Mouse (Mus musculus): ENCODE measurements around the gene Col2a1. TPM values are rescaled to one million over a fixed set of nuclear protein-coding genes. Genes with fewer than 3 reads are reported as not detected.
A peak's percentile ranks its signal among the peaks of the same experiment; 100 is the strongest.

Gene Col2a1
- polyA plus RNA-seq, 1 experiment from 2014 or later, result 0.05 TPM

GRCm38 (mm10) chr15:97973248-97974005, 31.1 kb downstream of the Col2a1 start:
- no peak overlapping the region for H3K4me3 ChIP-seq (ENCODE audit: low read depth, low read length)
- no peak overlapping the region for H3K9ac ChIP-seq (ENCODE audit: low read length)
- H3K4me1 ChIP-seq (replicated peaks; ENCODE audit: control insufficient read depth, insufficient read depth), result no peaks in the 10 kb centered on the region
- TF ChIP-seq EP300 (optimal IDR thresholded peaks at IDR 0.05) (no peak), CTCF (IDR thresholded peaks at IDR 0.05; ENCODE audit: low read depth) (no peak)
- H3K27ac ChIP-seq (replicated peaks), result no peak overlapping the region
- ATAC-seq (ENCODE audit: low FRiP score, low TSS enrichment), result no peak
- H3K9me3 ChIP-seq (ENCODE audit: control insufficient read depth, low read length), result no peaks in the 10 kb centered on the region
- WGBS, result 37% methylated on average over 11 of the region's 11 CpGs
- no peaks in the 10 kb centered on the region for H3K36me3 ChIP-seq (ENCODE audit: control insufficient read depth, insufficient read depth, low read length)
- DNase-seq (ENCODE audit: low spot score), result no peak
- H3K27me3 ChIP-seq (ENCODE audit: control insufficient read depth, insufficient read depth, low read length), result no peaks in the 10 kb centered on the region
- H3K4me2 ChIP-seq (replicated peaks; ENCODE audit: low read depth), result no peak overlapping the region

GRCm38 (mm10) chr15:97972580-97972979, 31.9 kb downstream of the Col2a1 start:
- no peak for ATAC-seq (ENCODE audit: low FRiP score, low TSS enrichment)
- Histone ChIP-seq H3K4me2 (replicated peaks; ENCODE audit: low read depth) (no peak overlapping the region), H3K36me3 (ENCODE audit: control insufficient read depth, insufficient read depth, low read length) (no peaks in the 10 kb centered on the region), H3K4me1 (replicated peaks; ENCODE audit: control insufficient read depth, insufficient read depth) (no peaks in the 10 kb centered on the region), H3K27ac (replicated peaks) (no peak overlapping the region), H3K9me3 (ENCODE audit: control insufficient read depth, low read length) (no peaks in the 10 kb centered on the region), H3K27me3 (ENCODE audit: control insufficient read depth, insufficient read depth, low read length) (no peaks in the 10 kb centered on the region), H3K4me3 (ENCODE audit: low read depth, low read length) (no peak overlapping the region), H3K9ac (ENCODE audit: low read length) (no peak overlapping the region)
- TF ChIP-seq EP300 (optimal IDR thresholded peaks at IDR 0.05) (no peak), CTCF (IDR thresholded peaks at IDR 0.05; ENCODE audit: low read depth) (no peak)
- DNase-seq (ENCODE audit: low spot score), result no peak
- WGBS, result 86% methylated on average over 6 of the region's 6 CpGs

GRCm38 (mm10) chr15:97970299-97970698, 34.2 kb downstream of the Col2a1 start:
- DNase-seq (ENCODE audit: low spot score) (peak; percentile 55), ATAC-seq (ENCODE audit: low FRiP score, low TSS enrichment) (no peak)
- H3K4me3 ChIP-seq (ENCODE audit: low read depth, low read length), result no peak overlapping the region
- no peak overlapping the region for H3K27ac ChIP-seq (replicated peaks)
- TF ChIP-seq CTCF (IDR thresholded peaks at IDR 0.05; ENCODE audit: low read depth), result peak; percentile 77
- no peak for TF ChIP-seq EP300 (optimal IDR thresholded peaks at IDR 0.05)
- no peaks in the 10 kb centered on the region for H3K36me3 ChIP-seq (ENCODE audit: control insufficient read depth, insufficient read depth, low read length)
- no peak overlapping the region for H3K9ac ChIP-seq (ENCODE audit: low read length)
- no peaks in the 10 kb centered on the region for H3K9me3 ChIP-seq (ENCODE audit: control insufficient read depth, low read length)
- H3K27me3 ChIP-seq (ENCODE audit: control insufficient read depth, insufficient read depth, low read length), result no peaks in the 10 kb centered on the region
- 48% methylated on average over 6 of the region's 6 CpGs for WGBS
- no peak overlapping the region for H3K4me2 ChIP-seq (replicated peaks; ENCODE audit: low read depth)
- H3K4me1 ChIP-seq (replicated peaks; ENCODE audit: control insufficient read depth, insufficient read depth), result no peaks in the 10 kb centered on the region

- H3K36me3 ChIP-seq (ENCODE audit: control insufficient read depth, insufficient read depth, low read length), result no peaks in the 10 kb centered on the region
- ATAC-seq (ENCODE audit: low FRiP score, low TSS enrichment) (no peak), DNase-seq (ENCODE audit: low spot score) (no peak)
- H3K4me1 ChIP-seq (replicated peaks; ENCODE audit: control insufficient read depth, insufficient read depth), result no peaks in the 10 kb centered on the region
- no peak overlapping the region for H3K4me3 ChIP-seq (ENCODE audit: low read depth, low read length)
- WGBS, result 65% methylated on average over 17 of the region's 17 CpGs
- no peak overlapping the region for H3K4me2 ChIP-seq (replicated peaks; ENCODE audit: low read depth)
- no peaks in the 10 kb centered on the region for H3K9me3 ChIP-seq (ENCODE audit: control insufficient read depth, low read length)
- TF ChIP-seq CTCF (IDR thresholded peaks at IDR 0.05; ENCODE audit: low read depth) (no peak), EP300 (optimal IDR thresholded peaks at IDR 0.05) (no peak)
- no peaks in the 10 kb centered on the region for H3K27me3 ChIP-seq (ENCODE audit: control insufficient read depth, insufficient read depth, low read length)
- no peak overlapping the region for H3K27ac ChIP-seq (replicated peaks)
- no peak overlapping the region for H3K9ac ChIP-seq (ENCODE audit: low read length)
These were observed 39.0 kb downstream of the Col2a1 start for GRCm38 (mm10) chr15:97965311-97966045.

GRCm38 (mm10) chr15:97964836-97965187, 39.7 kb downstream of the Col2a1 start:
- 27% methylated on average over 7 of the region's 7 CpGs for WGBS
- H3K27ac ChIP-seq (replicated peaks), result no peak overlapping the region
- ATAC-seq (ENCODE audit: low FRiP score, low TSS enrichment), result 0 out of 2 replicates have a peak, but pooled peaks have one; percentile 19

More at GRCm38 (mm10) chr15:97964836-97965187, 39.7 kb downstream of the Col2a1 start:
- peak overlapping the region; percentile 87 for H3K4me2 ChIP-seq (replicated peaks; ENCODE audit: low read depth)
- H3K4me3 ChIP-seq (ENCODE audit: low read depth, low read length), result peak overlapping the region; percentile 70
- no peaks in the 10 kb centered on the region for H3K36me3 ChIP-seq (ENCODE audit: control insufficient read depth, insufficient read depth, low read length)
- peak overlapping the region; percentile 68 for H3K9ac ChIP-seq (ENCODE audit: low read length)
- H3K4me1 ChIP-seq (replicated peaks; ENCODE audit: control insufficient read depth, insufficient read depth), result no peaks in the 10 kb centered on the region
- DNase-seq (ENCODE audit: low spot score), result no peak
- no peaks in the 10 kb centered on the region for H3K9me3 ChIP-seq (ENCODE audit: control insufficient read depth, low read length)
- no peak for TF ChIP-seq EP300 (optimal IDR thresholded peaks at IDR 0.05)
- no peak for TF ChIP-seq CTCF (IDR thresholded peaks at IDR 0.05; ENCODE audit: low read depth)
- H3K27me3 ChIP-seq (ENCODE audit: control insufficient read depth, insufficient read depth, low read length), result no peaks in the 10 kb centered on the region

All from stomach, postnatal 0 days (tissue).